Mouse (Mus musculus) small intestine, adult 2 months (tissue): ENCODE results near the gene Ppargc1a. TPM values are rescaled to one million over a fixed set of nuclear protein-coding genes. Genes with fewer than 3 reads are reported as not detected.

ENCODE experiments used
- H3K27ac ChIP-seq: fragments of 200-500 bp; 2 replicates; pipeline ENCODE4 v1.5.1; 2012; ENCODE audit warnings: low read depth, low read length, control low read depth, inconsistent platforms; ENCODE audit not compliant: insufficient read depth
- H3K27me3 ChIP-seq: fragments of 200-500 bp; 2 replicates; pipeline ENCODE4 v1.6.1; 2012; ENCODE audit warnings: mild to moderate bottlenecking, moderate library complexity, low read length, inconsistent platforms; ENCODE audit not compliant: control insufficient read depth, insufficient read depth
- H3K36me3 ChIP-seq: fragments of 200-500 bp; 2 replicates; pipeline ENCODE4 v1.6.1; 2012; ENCODE audit warnings: mild to moderate bottlenecking, low read length, control low read depth, inconsistent platforms; ENCODE audit not compliant: control insufficient read depth, insufficient read depth
- H3K4me1 ChIP-seq: fragments of 200-500 bp; 2 replicates; pipeline ENCODE4 v1.6.1; 2012; ENCODE audit warnings: low read length, inconsistent platforms, mixed read lengths; ENCODE audit not compliant: control insufficient read depth, insufficient read depth, insufficient read length
- H3K4me3 ChIP-seq: fragments of 200-500 bp; 2 replicates; pipeline ENCODE4 v1.5.1; 2012; ENCODE audit warnings: low read depth, mild to moderate bottlenecking, control low read depth, inconsistent platforms, low read length, moderate library complexity
- CTCF ChIP-seq: fragments of 200-500 bp; IDR thresholded peaks from 2 replicates; pipeline ENCODE4 v1.5.1; 2012; ENCODE audit warnings: low read depth, mild to moderate bottlenecking, control low read depth, inconsistent platforms, low read length, moderate library complexity, mixed read lengths; ENCODE audit not compliant: insufficient replicate concordance, insufficient read length; ENCODE audit errors: extremely low read depth
- POLR2A ChIP-seq: fragments of 200-500 bp; IDR thresholded peaks from 2 replicates; pipeline ENCODE4 v1.6.1; 2012; ENCODE audit warnings: low read depth, mild to moderate bottlenecking, control low read depth, inconsistent platforms, low read length, moderate library complexity
- WGBS: fragments of 180-500 bp; shearing (Covaris S2); methylation state at CpG from one replicate; pipeline ENCODE4 v1.1.7; 2018; 5-methylcytosine and 5-hydroxymethylcytosine counted together
- polyA plus RNA-seq: library from polyadenylated mRNA; depleted of rRNA; stranded (reverse); fragments of >200 nt; gene quantifications from 2 replicates; pipeline ENCODE4 v1.2.3, GENCODE M21; 2012

Gene Ppargc1a
- polyA plus RNA-seq, 1 experiment: 9.0 TPM

DNA sequence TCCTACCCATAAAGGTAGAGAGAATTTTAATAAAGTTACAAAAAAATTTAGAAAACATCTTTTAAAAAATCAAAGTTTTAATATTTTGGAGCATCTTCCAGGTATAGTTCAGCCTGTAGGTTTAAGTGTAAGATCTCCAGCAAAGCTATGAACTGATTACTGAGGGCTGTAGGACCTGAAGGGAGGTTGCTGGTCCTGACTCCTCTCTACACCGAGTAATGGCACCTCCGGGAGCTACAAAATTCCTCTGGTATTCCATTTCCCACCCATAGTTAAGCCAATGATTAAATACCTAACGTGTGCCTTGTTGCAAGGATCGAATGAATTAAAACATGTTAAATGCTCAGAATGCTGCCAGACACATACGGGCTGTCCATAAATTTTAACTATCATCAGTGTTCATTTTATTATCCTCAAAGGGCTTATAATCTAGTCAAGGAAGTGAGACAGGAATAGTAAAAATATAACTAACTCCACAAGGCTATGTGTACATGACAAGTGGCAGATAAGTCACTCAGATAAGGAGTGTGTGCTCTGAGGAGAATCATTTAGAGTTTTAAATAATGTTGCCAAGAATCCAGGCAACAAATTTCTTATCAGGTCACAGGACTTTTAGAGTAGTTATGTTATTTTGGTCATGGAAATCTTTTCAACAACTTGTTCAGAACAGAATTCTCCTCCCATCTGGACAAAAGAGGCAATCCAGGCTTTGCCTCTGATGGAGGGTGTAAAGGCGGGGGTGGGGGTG is 49.9 kb downstream of the Ppargc1a start:
- TF ChIP-seq POLR2A: no peak
- TF ChIP-seq CTCF: no peak
- Histone ChIP-seq H3K27ac (no peak overlapping the region), H3K27me3 (no peaks in the 10 kb centered on the region), H3K36me3 (no peaks in the 10 kb centered on the region), H3K4me3 (no peak overlapping the region), H3K4me1 (0 out of 2 replicates have a peak, but pooled peaks cover 2% of the 10 kb centered on the region)
- WGBS: 52% methylated on average over 6 of the region's 6 CpGs

DNA sequence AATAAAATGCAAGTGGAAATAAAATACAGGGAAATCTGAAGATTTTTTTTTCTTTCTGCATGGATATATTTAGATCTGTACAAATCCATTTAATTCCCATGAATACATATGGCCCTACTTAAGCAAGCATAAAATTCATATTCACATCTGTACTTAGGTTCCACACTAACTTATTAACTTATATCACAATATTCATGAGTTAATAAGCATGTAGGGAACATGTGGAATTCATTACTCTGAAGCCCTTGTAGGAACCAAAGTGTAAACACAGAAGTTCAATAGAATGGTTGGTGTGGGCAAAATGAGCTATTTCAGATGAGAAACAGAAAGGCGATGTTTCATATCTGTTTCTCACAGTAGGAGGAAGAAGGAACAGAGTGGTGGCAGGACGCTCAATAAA is 62.9 kb downstream of the Ppargc1a start:
- no peaks in the 10 kb centered on the region for H3K27me3 ChIP-seq
- H3K4me3 ChIP-seq: no peak overlapping the region
- no peak overlapping the region for H3K27ac ChIP-seq
- TF ChIP-seq POLR2A: no peak
- no peak for TF ChIP-seq CTCF
- peaks cover 2% of the 10 kb centered on the region; the same call in 1 of the 2 replicates for H3K36me3 ChIP-seq
- 95% methylated on average over 2 of the region's 2 CpGs for WGBS
- H3K4me1 ChIP-seq: no peaks in the 10 kb centered on the region

DNA sequence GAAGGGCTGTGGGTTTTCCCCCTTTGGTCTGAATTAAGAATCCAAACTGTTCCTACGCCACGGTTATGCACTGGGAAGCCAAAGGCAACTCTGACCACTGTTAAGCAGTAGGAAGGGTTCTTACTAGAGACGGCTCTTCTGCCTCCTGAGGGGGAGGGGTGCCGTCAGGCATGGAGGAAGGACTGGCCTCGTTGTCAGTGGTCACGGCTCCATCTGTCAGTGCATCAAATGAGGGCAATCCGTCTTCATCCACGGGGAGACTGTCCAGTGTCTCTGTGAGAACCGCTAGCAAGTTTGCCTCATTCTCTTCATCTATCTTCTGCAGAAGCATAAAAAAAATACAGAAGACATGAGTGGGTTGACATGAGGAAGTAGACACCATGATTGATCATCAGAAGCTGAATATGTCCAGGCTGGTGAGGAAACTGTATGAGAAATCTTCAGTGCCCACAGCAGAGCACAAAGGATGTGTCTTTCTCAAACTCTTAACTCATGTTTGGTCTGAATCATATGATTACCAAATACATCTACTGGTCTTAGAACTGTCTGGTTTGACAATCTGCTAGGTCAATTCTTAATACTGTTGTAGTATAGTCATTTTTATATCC is 69.5 kb downstream of the Ppargc1a start:
- WGBS: 80% methylated on average over 9 of the region's 9 CpGs

DNA sequence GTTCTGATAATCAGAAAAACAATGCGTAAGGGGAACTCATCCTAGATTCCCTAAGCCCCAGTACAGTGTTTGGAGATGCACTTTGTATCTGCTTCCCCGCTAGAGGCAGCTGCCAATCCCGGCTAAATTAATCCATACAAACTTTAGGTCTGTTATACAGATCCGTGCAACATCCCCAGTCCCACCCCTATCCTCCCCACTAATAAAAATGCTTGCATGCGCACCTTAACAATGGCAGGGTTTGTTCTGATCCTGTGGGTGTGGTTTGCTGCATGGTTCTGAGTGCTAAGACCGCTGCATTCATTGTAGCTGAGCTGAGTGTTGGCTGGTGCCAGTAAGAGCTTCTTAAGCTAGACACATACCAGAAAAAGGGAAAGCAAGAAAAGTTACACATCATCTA is 72.1 kb downstream of the Ppargc1a start:
- peaks cover 23% of the 10 kb centered on the region for H3K36me3 ChIP-seq
- WGBS: 74% methylated on average over 6 of the region's 6 CpGs
- no peak overlapping the region for H3K27ac ChIP-seq
- H3K4me1 ChIP-seq: no peaks in the 10 kb centered on the region
- H3K4me3 ChIP-seq: no peak overlapping the region
- no peaks in the 10 kb centered on the region for H3K27me3 ChIP-seq
- TF ChIP-seq CTCF: no peak
- no peak for TF ChIP-seq POLR2A

More for the DNA sequence above, 69.5 kb downstream of the Ppargc1a start:
- no peak for TF ChIP-seq POLR2A
- no peak for TF ChIP-seq CTCF
- Histone ChIP-seq H3K4me3 (no peak overlapping the region), H3K4me1 (no peaks in the 10 kb centered on the region), H3K27me3 (no peaks in the 10 kb centered on the region), H3K27ac (no peak overlapping the region), H3K36me3 (peaks cover 22% of the 10 kb centered on the region)

DNA sequence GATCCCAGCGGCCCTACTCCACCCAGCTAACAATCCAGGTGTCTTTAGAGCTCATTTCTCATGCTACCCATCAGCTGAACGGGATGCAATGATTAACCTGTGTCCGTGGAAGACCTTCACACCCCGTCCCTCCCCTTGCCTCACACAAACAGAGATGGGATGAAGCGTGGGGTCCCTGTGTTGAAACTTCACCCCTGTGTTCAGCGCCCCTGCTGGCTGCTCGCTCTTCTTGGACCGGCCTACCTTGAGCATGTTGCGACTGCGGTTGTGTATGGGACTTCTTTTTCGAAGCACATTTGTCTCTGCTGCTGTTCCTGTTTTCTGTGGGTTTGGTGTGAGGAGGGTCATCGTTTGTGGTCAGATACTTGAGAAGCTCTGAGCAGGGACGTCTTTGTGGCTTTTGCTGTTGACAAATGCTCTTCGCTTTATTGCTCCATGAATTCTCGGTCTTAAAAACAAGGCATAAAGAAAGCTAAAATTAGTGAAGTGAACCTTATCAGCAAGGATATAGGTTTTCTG is 73.1 kb downstream of the Ppargc1a start:
- Histone ChIP-seq H3K4me1 (no peaks in the 10 kb centered on the region), H3K36me3 (peaks cover 27% of the 10 kb centered on the region), H3K27me3 (no peaks in the 10 kb centered on the region), H3K27ac (no peak overlapping the region), H3K4me3 (no peak overlapping the region)
- TF ChIP-seq POLR2A: no peak
- WGBS: 72% methylated on average over 15 of the region's 15 CpGs

DNA sequence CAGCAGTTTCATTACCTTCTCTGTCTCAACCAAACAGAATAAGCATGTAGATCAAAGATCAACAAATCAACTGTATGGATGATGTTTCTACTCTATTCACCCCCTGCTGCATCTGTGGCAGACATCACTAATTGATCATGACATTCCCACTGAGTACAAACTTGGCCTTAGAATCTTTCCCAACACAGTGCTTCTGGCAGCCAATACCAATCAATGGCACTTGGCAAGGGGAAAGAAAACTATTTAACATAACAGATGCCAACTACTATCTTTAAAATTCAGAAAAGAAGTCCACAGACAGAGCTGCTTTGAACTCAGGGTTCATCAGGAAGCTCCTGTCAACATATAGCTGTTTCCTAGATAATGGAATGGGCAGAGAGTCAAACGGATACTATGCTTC is 83.8 kb downstream of the Ppargc1a start:
- Histone ChIP-seq H3K27me3 (no peaks in the 10 kb centered on the region), H3K27ac (no peak overlapping the region), H3K36me3 (peaks cover 11% of the 10 kb centered on the region), H3K4me3 (no peak overlapping the region), H3K4me1 (no peaks in the 10 kb centered on the region)
- WGBS: 66% methylated on average over 1 of the region's 1 CpGs
- TF ChIP-seq POLR2A: no peak
- no peak for TF ChIP-seq CTCF

DNA sequence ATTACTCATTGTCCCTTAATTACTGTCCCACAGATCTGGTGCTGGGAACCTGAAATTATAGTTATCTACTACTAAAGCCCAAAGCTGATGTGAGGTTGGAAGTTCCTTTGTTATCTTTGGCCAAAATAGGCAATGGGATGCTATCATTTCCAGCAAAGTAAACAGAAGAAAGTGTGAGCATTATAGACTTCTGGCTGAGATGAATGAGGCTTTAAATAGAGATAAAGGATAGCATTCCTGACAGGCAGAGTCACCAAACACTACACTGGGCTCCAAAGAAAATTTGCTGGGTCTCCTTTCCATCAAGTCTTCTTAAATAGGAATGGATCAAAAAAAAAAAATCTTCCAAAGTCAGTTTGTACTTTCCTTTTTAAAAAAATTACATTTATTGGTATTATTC is 87.7 kb downstream of the Ppargc1a start:
- Histone ChIP-seq H3K4me3 (no peak overlapping the region), H3K36me3 (peaks cover 6% of the 10 kb centered on the region; the same call in 1 of the 2 replicates), H3K4me1 (no peaks in the 10 kb centered on the region), H3K27me3 (no peaks in the 10 kb centered on the region), H3K27ac (no peak overlapping the region)
- TF ChIP-seq POLR2A (no peak), CTCF (no peak)
